Mouse (Mus musculus): ENCODE results near the gene Reck. TPM values are rescaled to one million over a fixed set of nuclear protein-coding genes. Genes with fewer than 3 reads are reported as not detected.
A peak's percentile ranks its signal among the peaks of the same experiment; 100 is the strongest.

Gene Reck
- polyA plus RNA-seq, 1 experiment from 2014 or later, result 4.9 TPM

GRCm38 (mm10) chr4:43884196-43884595 is 8.9 kb downstream of the Reck start:
- WGBS, result 45% methylated on average over 4 of the region's 4 CpGs
- H3K9ac ChIP-seq (ENCODE audit: low read depth, low read length), result no peak overlapping the region
- H3K4me3 ChIP-seq (ENCODE audit: low read length), result no peak overlapping the region
- H3K27ac ChIP-seq (ENCODE audit: low read depth, low read length), result no peak overlapping the region
- no peaks in the 10 kb centered on the region for H3K27me3 ChIP-seq (replicated peaks; ENCODE audit: control insufficient read depth, insufficient read depth, low read length)
- H3K4me2 ChIP-seq (ENCODE audit: low read length), result no peak overlapping the region
- H3K4me1 ChIP-seq (ENCODE audit: control insufficient read depth, insufficient read depth, low read depth, low read length), result no peaks in the 10 kb centered on the region
- H3K36me3 ChIP-seq (ENCODE audit: control insufficient read depth, insufficient read depth, low read length), result no peaks in the 10 kb centered on the region
- H3K9me3 ChIP-seq (ENCODE audit: control insufficient read depth, low read length), result no peaks in the 10 kb centered on the region
- ATAC-seq, result no peak

- H3K4me3 ChIP-seq (ENCODE audit: low read length), result no peak overlapping the region
- no peak overlapping the region for H3K9ac ChIP-seq (ENCODE audit: low read depth, low read length)
- 92% methylated on average over 3 of the region's 3 CpGs for WGBS
- H3K4me2 ChIP-seq (ENCODE audit: low read length), result no peak overlapping the region
- no peak for ATAC-seq
- no peak overlapping the region for H3K27ac ChIP-seq (ENCODE audit: low read depth, low read length)
- H3K27me3 ChIP-seq (replicated peaks; ENCODE audit: control insufficient read depth, insufficient read depth, low read length), result no peaks in the 10 kb centered on the region
- peaks cover 2% of the 10 kb centered on the region; the same call in 1 of the 2 replicates for H3K36me3 ChIP-seq (ENCODE audit: control insufficient read depth, insufficient read depth, low read length)
- no peaks in the 10 kb centered on the region for H3K9me3 ChIP-seq (ENCODE audit: control insufficient read depth, low read length)
- H3K4me1 ChIP-seq (ENCODE audit: control insufficient read depth, insufficient read depth, low read depth, low read length), result no peaks in the 10 kb centered on the region
Observed at GRCm38 (mm10) chr4:43891247-43891646, 15.9 kb downstream of the Reck start.

- H3K9me3 ChIP-seq (ENCODE audit: control insufficient read depth, low read length), result no peaks in the 10 kb centered on the region
- no peak overlapping the region for H3K9ac ChIP-seq (ENCODE audit: low read depth, low read length)
- H3K4me3 ChIP-seq (ENCODE audit: low read length), result no peak overlapping the region
- H3K4me1 ChIP-seq (ENCODE audit: control insufficient read depth, insufficient read depth, low read depth, low read length), result no peaks in the 10 kb centered on the region
- no peaks in the 10 kb centered on the region for H3K27me3 ChIP-seq (replicated peaks; ENCODE audit: control insufficient read depth, insufficient read depth, low read length)
- H3K36me3 ChIP-seq (ENCODE audit: control insufficient read depth, insufficient read depth, low read length), result peaks cover 9% of the 10 kb centered on the region; the same call in 1 of the 2 replicates
- no peak overlapping the region for H3K27ac ChIP-seq (ENCODE audit: low read depth, low read length)
- no peak overlapping the region for H3K4me2 ChIP-seq (ENCODE audit: low read length)
- no peak for ATAC-seq
Observed at GRCm38 (mm10) chr4:43897209-43897608, 21.9 kb downstream of the Reck start.

- no peak overlapping the region for H3K4me3 ChIP-seq (ENCODE audit: low read length)
- WGBS, result 82% methylated on average over 8 of the region's 8 CpGs
- no peaks in the 10 kb centered on the region for H3K4me1 ChIP-seq (ENCODE audit: control insufficient read depth, insufficient read depth, low read depth, low read length)
- H3K9me3 ChIP-seq (ENCODE audit: control insufficient read depth, low read length), result no peaks in the 10 kb centered on the region
- no peaks in the 10 kb centered on the region for H3K27me3 ChIP-seq (replicated peaks; ENCODE audit: control insufficient read depth, insufficient read depth, low read length)
- ATAC-seq, result no peak
- H3K36me3 ChIP-seq (ENCODE audit: control insufficient read depth, insufficient read depth, low read length), result peaks cover 9% of the 10 kb centered on the region
- no peak overlapping the region for H3K9ac ChIP-seq (ENCODE audit: low read depth, low read length)
- H3K4me2 ChIP-seq (ENCODE audit: low read length), result no peak overlapping the region
- no peak overlapping the region for H3K27ac ChIP-seq (ENCODE audit: low read depth, low read length)
Observed at GRCm38 (mm10) chr4:43899197-43899596, 23.9 kb downstream of the Reck start.

- WGBS, result 81% methylated on average over 7 of the region's 7 CpGs
Observed at GRCm38 (mm10) chr4:43903690-43904089, 28.4 kb downstream of the Reck start.

GRCm38 (mm10) chr4:43906443-43906842 is 31.1 kb downstream of the Reck start:
- Histone ChIP-seq H3K27ac (ENCODE audit: low read depth, low read length) (no peak overlapping the region), H3K9ac (ENCODE audit: low read depth, low read length) (no peak overlapping the region), H3K9me3 (ENCODE audit: control insufficient read depth, low read length) (no peaks in the 10 kb centered on the region), H3K4me1 (ENCODE audit: control insufficient read depth, insufficient read depth, low read depth, low read length) (no peaks in the 10 kb centered on the region), H3K4me3 (ENCODE audit: low read length) (no peak overlapping the region), H3K36me3 (ENCODE audit: control insufficient read depth, insufficient read depth, low read length) (peaks cover 3% of the 10 kb centered on the region; the same call in 1 of the 2 replicates), H3K27me3 (replicated peaks; ENCODE audit: control insufficient read depth, insufficient read depth, low read length) (no peaks in the 10 kb centered on the region), H3K4me2 (ENCODE audit: low read length) (no peak overlapping the region)
- no peak for ATAC-seq
- 36% methylated on average over 6 of the region's 6 CpGs for WGBS

More at GRCm38 (mm10) chr4:43903690-43904089, 28.4 kb downstream of the Reck start:
- no peak for ATAC-seq
- Histone ChIP-seq H3K27me3 (replicated peaks; ENCODE audit: control insufficient read depth, insufficient read depth, low read length) (no peaks in the 10 kb centered on the region), H3K4me3 (ENCODE audit: low read length) (no peak overlapping the region), H3K4me2 (ENCODE audit: low read length) (no peak overlapping the region), H3K36me3 (ENCODE audit: control insufficient read depth, insufficient read depth, low read length) (peaks cover 5% of the 10 kb centered on the region), H3K9ac (ENCODE audit: low read depth, low read length) (no peak overlapping the region), H3K4me1 (ENCODE audit: control insufficient read depth, insufficient read depth, low read depth, low read length) (no peaks in the 10 kb centered on the region), H3K27ac (ENCODE audit: low read depth, low read length) (no peak overlapping the region), H3K9me3 (ENCODE audit: control insufficient read depth, low read length) (no peaks in the 10 kb centered on the region)

GRCm38 (mm10) chr4:43918221-43918620 is 42.9 kb downstream of the Reck start:
- Histone ChIP-seq H3K4me3 (ENCODE audit: low read length) (no peak overlapping the region), H3K27me3 (replicated peaks; ENCODE audit: control insufficient read depth, insufficient read depth, low read length) (no peaks in the 10 kb centered on the region), H3K9ac (ENCODE audit: low read depth, low read length) (no peak overlapping the region), H3K36me3 (ENCODE audit: control insufficient read depth, insufficient read depth, low read length) (peaks cover 2% of the 10 kb centered on the region; the same call in 1 of the 2 replicates), H3K27ac (ENCODE audit: low read depth, low read length) (no peak overlapping the region), H3K4me2 (ENCODE audit: low read length) (no peak overlapping the region), H3K4me1 (ENCODE audit: control insufficient read depth, insufficient read depth, low read depth, low read length) (no peaks in the 10 kb centered on the region), H3K9me3 (ENCODE audit: control insufficient read depth, low read length) (no peaks in the 10 kb centered on the region)
- no peak for ATAC-seq
- WGBS, result 91% methylated on average over 5 of the region's 5 CpGs

GRCm38 (mm10) chr4:43920602-43921001 is 45.3 kb downstream of the Reck start:
- WGBS, result 95% methylated on average over 1 of the region's 1 CpGs
- Histone ChIP-seq H3K4me1 (ENCODE audit: control insufficient read depth, insufficient read depth, low read depth, low read length) (no peaks in the 10 kb centered on the region), H3K27ac (ENCODE audit: low read depth, low read length) (no peak overlapping the region), H3K36me3 (ENCODE audit: control insufficient read depth, insufficient read depth, low read length) (peaks cover 2% of the 10 kb centered on the region; the same call in 1 of the 2 replicates), H3K9me3 (ENCODE audit: control insufficient read depth, low read length) (no peaks in the 10 kb centered on the region), H3K4me3 (ENCODE audit: low read length) (no peak overlapping the region), H3K27me3 (replicated peaks; ENCODE audit: control insufficient read depth, insufficient read depth, low read length) (no peaks in the 10 kb centered on the region), H3K9ac (ENCODE audit: low read depth, low read length) (no peak overlapping the region), H3K4me2 (ENCODE audit: low read length) (no peak overlapping the region)
- ATAC-seq, result no peak

- Histone ChIP-seq H3K4me2 (ENCODE audit: low read length) (no peak overlapping the region), H3K4me3 (ENCODE audit: low read length) (no peak overlapping the region), H3K27ac (ENCODE audit: low read depth, low read length) (no peak overlapping the region), H3K36me3 (ENCODE audit: control insufficient read depth, insufficient read depth, low read length) (peaks cover 17% of the 10 kb centered on the region), H3K4me1 (ENCODE audit: control insufficient read depth, insufficient read depth, low read depth, low read length) (no peaks in the 10 kb centered on the region), H3K27me3 (replicated peaks; ENCODE audit: control insufficient read depth, insufficient read depth, low read length) (no peaks in the 10 kb centered on the region), H3K9ac (ENCODE audit: low read depth, low read length) (no peak overlapping the region), H3K9me3 (ENCODE audit: control insufficient read depth, low read length) (no peaks in the 10 kb centered on the region)
- no peak for ATAC-seq
- whole genome bisulfite sequencing, result 85% methylated on average over 6 of the region's 6 CpGs
Observed at GRCm38 (mm10) chr4:43925125-43925524, 49.8 kb downstream of the Reck start.

- Histone ChIP-seq H3K4me1 (ENCODE audit: control insufficient read depth, insufficient read depth, low read depth, low read length) (no peaks in the 10 kb centered on the region), H3K9me3 (ENCODE audit: control insufficient read depth, low read length) (no peaks in the 10 kb centered on the region), H3K4me2 (ENCODE audit: low read length) (no peak overlapping the region), H3K9ac (ENCODE audit: low read depth, low read length) (no peak overlapping the region), H3K4me3 (ENCODE audit: low read length) (no peak overlapping the region), H3K27ac (ENCODE audit: low read depth, low read length) (no peak overlapping the region), H3K36me3 (ENCODE audit: control insufficient read depth, insufficient read depth, low read length) (peaks cover 20% of the 10 kb centered on the region), H3K27me3 (replicated peaks; ENCODE audit: control insufficient read depth, insufficient read depth, low read length) (no peaks in the 10 kb centered on the region)
- WGBS, result 16% methylated on average over 3 of the region's 3 CpGs
- peak; percentile 54; the same call in 1 of the 2 replicates for ATAC-seq
Observed at GRCm38 (mm10) chr4:43925779-43926178, 50.4 kb downstream of the Reck start.
